Mouse (Mus musculus) CH12.LX (cell line): Measurements from ENCODE around the gene 1700013G24Rik. TPM values are rescaled to one million over a fixed set of nuclear protein-coding genes. Genes with fewer than 3 reads are reported as not detected.

Experiments used
- DNase-seq: peaks from one replicate; pipeline ENCODE4 v3.0.0-alpha.2; 2013; ENCODE audit errors: extremely low read depth
- H3K27ac ChIP-seq: 2 replicates; pipeline ENCODE4 v1.5.1; 2012; ENCODE audit warnings: low read depth, mild to moderate bottlenecking, control low read depth, moderate library complexity; ENCODE audit not compliant: insufficient read depth
- H3K27me3 ChIP-seq: replicated peaks from 2 replicates; pipeline ENCODE3; 2012; ENCODE audit warnings: inconsistent platforms
- H3K36me3 ChIP-seq, 2 experiments: replicated peaks in 1 of 2; 2 replicates each; pipeline versions ENCODE3 to v1.6.1; 2012; ENCODE audit warnings: inconsistent platforms in 1 of 2, low read length in 1 of 2, mild to moderate bottlenecking in 1 of 2, mixed read lengths in 1 of 2, moderate library complexity in 1 of 2; ENCODE audit not compliant: control insufficient read depth in 1 of 2, insufficient read depth in 1 of 2
- H3K4me1 ChIP-seq, 2 experiments: 2 replicates each; pipeline ENCODE4 v1.6.1; 2012; ENCODE audit warnings: inconsistent platforms in 1 of 2, moderate library complexity in 1 of 2; ENCODE audit not compliant: insufficient read depth in 2 of 2, control insufficient read depth in 1 of 2
- H3K4me2 ChIP-seq: 2 replicates; pipeline ENCODE4 v1.6.1; 2012; ENCODE audit warnings: low read depth, mild to moderate bottlenecking, control low read depth; ENCODE audit not compliant: poor library complexity, insufficient read depth, severe bottlenecking
- H3K4me3 ChIP-seq, 3 experiments: fragments of 150-350 bp in 1 of 3; sonication (generic) in 1 of 3; replicated peaks in 1 of 3; 2 replicates each; pipeline versions ENCODE3 to v1.5.1; 2011 to 2012; ENCODE audit warnings: low read depth in 2 of 3, low read length in 2 of 3, mild to moderate bottlenecking in 2 of 3, moderate library complexity in 2 of 3, control low read depth in 1 of 3, improper control_type of control experiment in 1 of 3, inconsistent platforms in 1 of 3, mixed read lengths in 1 of 3; ENCODE audit not compliant: poor library complexity in 1 of 3
- H3K79me2 ChIP-seq: replicated peaks from 2 replicates; pipeline ENCODE4 v1.6.1; 2012; ENCODE audit warnings: mild to moderate bottlenecking, moderate library complexity; ENCODE audit not compliant: control insufficient read depth, poor library complexity, insufficient read depth, severe bottlenecking; ENCODE audit errors: extremely low read depth
- H3K9ac ChIP-seq: 2 replicates; pipeline ENCODE4 v1.6.1; 2012; ENCODE audit warnings: low read depth, mild to moderate bottlenecking, control low read depth, moderate library complexity; ENCODE audit not compliant: insufficient read depth
- H3K9me3 ChIP-seq: replicated peaks from 2 replicates; pipeline ENCODE3; 2012; ENCODE audit warnings: low read length, inconsistent platforms, mixed read lengths
- E2F4 ChIP-seq: IDR thresholded peaks from 2 replicates; pipeline ENCODE4 v1.6.1; 2011; ENCODE audit warnings: low read depth, low read length, improper control_type of control experiment; ENCODE audit not compliant: insufficient replicate concordance
- ELF1 ChIP-seq: IDR thresholded peaks from 2 replicates; pipeline ENCODE4 v1.6.1; 2014; ENCODE audit warnings: low read depth, mild to moderate bottlenecking, inconsistent platforms, low read length, improper control_type of control experiment
- EP300 ChIP-seq: IDR thresholded peaks from 2 replicates; pipeline ENCODE4 v1.6.1; 2011; ENCODE audit warnings: low read length, improper control_type of control experiment
- GABPA ChIP-seq: IDR thresholded peaks from 2 replicates; pipeline ENCODE4 v1.6.1; 2012; ENCODE audit warnings: low read depth, low read length, improper control_type of control experiment, inconsistent platforms; ENCODE audit not compliant: insufficient replicate concordance
- IRF4 ChIP-seq: IDR thresholded peaks from 2 replicates; pipeline ENCODE4 v1.6.1; 2014; ENCODE audit warnings: low read depth, mild to moderate bottlenecking, inconsistent platforms, low read length, improper control_type of control experiment
- MAX ChIP-seq: IDR thresholded peaks from 2 replicates; pipeline ENCODE4 v1.6.1; 2011; ENCODE audit warnings: low read length, improper control_type of control experiment
- MXI1 ChIP-seq: IDR thresholded peaks from 2 replicates; pipeline ENCODE4 v1.6.1; 2011; ENCODE audit warnings: mild to moderate bottlenecking, low read depth, low read length, improper control_type of control experiment
- PAX5 ChIP-seq: IDR thresholded peaks from 2 replicates; pipeline ENCODE4 v1.6.1; 2012; ENCODE audit warnings: low read length, inconsistent platforms, mixed read lengths
- SIN3A ChIP-seq: IDR thresholded peaks from 2 replicates; pipeline ENCODE4 v1.6.1; 2012; ENCODE audit warnings: low read length, improper control_type of control experiment, inconsistent platforms
- TCF12 ChIP-seq: IDR thresholded peaks from 2 replicates; pipeline ENCODE4 v1.6.1; 2014; ENCODE audit warnings: low read depth, mild to moderate bottlenecking, inconsistent platforms, low read length, improper control_type of control experiment
- ZNF384 ChIP-seq: IDR thresholded peaks from 2 replicates; pipeline ENCODE4 v1.6.1; 2012; ENCODE audit warnings: low read depth, low read length, improper control_type of control experiment, inconsistent platforms
- dilution Hi-C: fragments of 300-500 bp; cut with MboI; formaldehyde crosslinking; loops from 2 replicates; pipeline ENCODE4 v1.14.3; 2020; ENCODE audit warnings: low sequenced_read_pairs; ENCODE audit not compliant: extremely low pct_unique_long_range_greater_than_20kb, extremely low pct_ligation_motif_present
- in situ Hi-C: fragments of 300-500 bp; cut with MboI; formaldehyde crosslinking; loops from 3 replicates; pipeline ENCODE4 v1.14.3; 2019; ENCODE audit warnings: low sequenced_read_pairs, low pct_ligation_motif_present, low pct_unique_long_range_greater_than_20kb, mixed read lengths
- polyA plus RNA-seq: library from polyadenylated mRNA; unstranded; fragments of >175 nt; gene quantifications from 2 replicates; pipeline ENCODE4 v1.2.1, GENCODE M21; 2012; ENCODE audit warnings: low read depth; ENCODE audit not compliant: insufficient read length
- total RNA-seq, 2 experiments: library from RNA; depleted of rRNA; stranded (reverse); fragments of 300-350 nt in 1 of 2; fragments of >200 nt in 1 of 2; gene quantifications; 2 replicates each; pipeline ENCODE4 v1.2.3; 2012 to 2014

1700013G24Rik gene
- total and polyA plus RNA-seq, 3 experiments: not detected

DNA sequence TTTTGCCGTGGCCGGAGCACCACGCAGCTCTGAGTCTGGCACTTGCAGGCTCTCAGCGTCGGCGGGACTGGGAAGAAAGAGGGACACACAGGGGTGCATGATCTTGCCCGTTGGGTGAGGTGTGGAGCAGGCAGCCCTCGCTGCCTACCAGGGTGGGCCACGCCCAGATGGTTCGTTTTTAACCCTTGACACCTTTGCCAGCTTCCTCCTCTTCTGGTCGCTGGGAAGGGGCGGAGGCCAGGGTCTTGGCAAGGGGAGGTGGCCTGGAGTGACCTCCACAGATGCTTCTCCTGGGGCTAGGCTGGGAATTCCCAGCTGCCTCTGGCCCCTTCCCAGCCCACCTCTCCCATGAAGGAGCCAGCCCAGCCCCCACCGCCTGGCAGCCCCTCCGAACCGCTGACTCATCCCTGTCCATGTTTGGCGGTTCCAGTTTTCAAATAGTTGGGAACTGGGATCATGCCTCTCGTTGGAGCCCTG lies 23.7 kb downstream of the 1700013G24Rik start:
- no peaks in the 10 kb centered on the region for H3K79me2 ChIP-seq
- no peak overlapping the region for H3K9ac ChIP-seq
- no peak overlapping the region for H3K27ac ChIP-seq
- no peak overlapping the region for H3K4me2 ChIP-seq
- H3K9me3 ChIP-seq: peaks cover 2% of the 10 kb centered on the region
- in situ Hi-C loops: no loop called here
- dilution Hi-C loops: no loop called here
- H3K4me1 ChIP-seq: peaks cover 0 to 22% of the 10 kb centered on the region in 2 experiments; a peak in 2 of 4 replicates
- TF ChIP-seq ELF1: no peak
- no peak for TF ChIP-seq MAX
- TF ChIP-seq ZNF384: no peak
- no peak for TF ChIP-seq EP300
- no peak for TF ChIP-seq TCF12
- no peak for TF ChIP-seq PAX5
- no peak for TF ChIP-seq MXI1
- no peak for TF ChIP-seq E2F4
- no peak for TF ChIP-seq IRF4
- no peaks in the 10 kb centered on the region for H3K27me3 ChIP-seq
- H3K36me3 ChIP-seq: peaks cover 0 to 9% of the 10 kb centered on the region in 2 experiments
- H3K4me3 ChIP-seq: no peak overlapping the region
- DNase-seq: no peak

DNA sequence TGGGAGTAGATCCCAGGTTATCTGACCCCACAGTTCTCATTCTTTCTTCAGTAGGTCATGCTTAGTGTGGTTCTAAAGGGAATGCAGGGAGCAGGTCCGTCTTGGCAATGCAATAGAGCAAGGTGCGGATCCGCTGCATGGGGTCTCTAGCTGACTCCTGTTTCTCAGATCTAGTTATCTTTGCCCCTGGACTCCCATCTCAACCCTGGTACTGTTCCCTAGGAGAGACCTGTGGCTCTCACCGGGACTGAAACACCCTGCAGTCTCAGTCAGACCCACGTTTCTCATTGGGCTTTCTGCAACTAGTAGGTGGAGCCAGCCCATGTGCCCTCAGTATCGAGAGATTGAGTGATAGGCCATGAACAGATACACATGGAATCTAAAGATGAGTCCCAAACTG lies 24.5 kb downstream of the 1700013G24Rik start:
- no peak for TF ChIP-seq IRF4
- TF ChIP-seq SIN3A: no peak
- no peak for TF ChIP-seq EP300
- Histone ChIP-seq H3K4me3 (no peak overlapping the region), H3K36me3 (peaks cover 0 to 9% of the 10 kb centered on the region in 2 experiments), H3K4me2 (no peak overlapping the region), H3K27ac (no peak overlapping the region), H3K9ac (no peak overlapping the region), H3K27me3 (no peaks in the 10 kb centered on the region), H3K9me3 (peaks cover 2% of the 10 kb centered on the region), H3K4me1 (peaks cover 0 to 23% of the 10 kb centered on the region in 2 experiments; a peak in 2 of 4 replicates), H3K79me2 (no peaks in the 10 kb centered on the region)
- dilution Hi-C loops (no loop called here), in situ Hi-C loops (no loop called here)
- DNase-seq: no peak

DNA sequence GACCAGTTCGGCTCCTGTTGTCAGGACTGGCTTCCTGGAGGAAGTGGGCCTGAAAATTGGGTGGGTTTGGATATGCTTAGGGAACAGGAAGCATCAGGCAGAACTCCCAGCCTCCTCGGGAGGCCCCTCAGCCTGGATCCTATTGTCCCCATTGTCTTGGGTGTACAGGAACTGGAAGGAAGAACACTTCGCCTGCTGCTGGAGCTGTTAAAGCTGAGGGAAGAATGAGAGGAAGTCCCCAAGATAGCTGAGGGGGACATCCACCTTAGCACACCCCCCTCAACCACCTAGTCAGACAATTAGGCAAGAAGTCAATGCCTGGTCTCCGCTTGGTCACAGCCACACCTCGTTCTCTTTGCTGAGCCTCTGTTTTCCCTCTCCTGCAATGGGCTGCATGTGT lies 25.2 kb downstream of the 1700013G24Rik start:
- no peak overlapping the region for H3K4me2 ChIP-seq
- no peak for DNase-seq
- H3K36me3 ChIP-seq: peaks cover 0 to 7% of the 10 kb centered on the region in 2 experiments
- peaks cover 2% of the 10 kb centered on the region for H3K9me3 ChIP-seq
- dilution Hi-C loops: no loop called here
- no peak overlapping the region for H3K4me3 ChIP-seq
- H3K4me1 ChIP-seq: peaks cover 0 to 23% of the 10 kb centered on the region in 2 experiments; a peak in 2 of 4 replicates
- H3K27ac ChIP-seq: no peak overlapping the region
- no peaks in the 10 kb centered on the region for H3K79me2 ChIP-seq
- no peak overlapping the region for H3K9ac ChIP-seq
- in situ Hi-C loops: no loop called here
- TF ChIP-seq MAX: no peak
- TF ChIP-seq PAX5: no peak
- TF ChIP-seq GABPA: no peak
- H3K27me3 ChIP-seq: no peaks in the 10 kb centered on the region
